In the genomic region with DNA sequence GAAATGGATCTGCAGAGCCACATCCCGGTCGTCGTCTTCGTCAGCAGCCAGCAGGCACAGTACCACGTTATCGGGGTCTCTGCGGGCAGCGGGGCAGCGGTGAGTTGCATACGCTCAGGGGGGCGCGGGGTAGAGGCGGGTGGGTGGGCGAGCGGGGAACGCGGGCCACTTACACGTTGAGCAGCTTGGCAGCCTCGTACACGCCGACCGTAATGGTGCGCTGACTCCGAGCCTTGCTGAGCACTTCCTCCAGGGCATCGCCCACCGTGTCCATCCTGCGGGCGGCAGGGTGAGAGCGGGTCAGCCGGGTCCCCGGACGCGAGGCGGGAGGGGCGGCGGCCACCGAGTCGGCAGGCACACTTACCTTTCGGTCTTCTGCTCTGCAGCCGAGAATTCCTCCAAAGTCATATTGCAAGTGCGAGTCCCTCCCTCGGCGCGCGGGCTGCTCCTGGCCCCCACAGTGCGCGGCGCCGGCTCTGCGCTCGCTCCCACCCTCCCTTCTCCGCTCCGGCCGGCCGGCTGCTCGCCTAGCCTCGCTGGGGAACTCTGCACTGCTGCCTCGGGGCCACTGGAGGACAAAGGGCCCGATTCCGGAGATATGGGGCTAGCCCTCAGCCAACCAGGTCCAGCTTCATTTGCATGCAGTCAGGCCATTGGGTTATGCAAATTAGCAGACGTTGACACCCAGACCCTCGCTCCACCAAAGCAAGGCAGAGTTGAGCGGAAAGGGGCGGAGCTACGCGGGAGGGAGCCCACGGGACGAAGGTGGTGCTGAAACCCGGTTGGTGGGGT, we compare ENCODE assay signal across 8 mouse cellular contexts. TPM values are rescaled to one million over a fixed set of nuclear protein-coding genes. Genes with fewer than 3 reads are reported as not detected.
DNase-seq lines count a peak whose midpoint lies in the region; ATAC-seq lines count a peak whose summit lies in the region.

Gene Gadd45a (minus strand): TSS at position 621 of the 792 bp plus-strand sequence.

- DNase-seq in ES-CJ7 (ENCODE audit: low read depth, low spot score), result peak; percentile 100
- peak; percentile 95 for DNase-seq in cerebellum, adult 11 months
- peak; percentile 97 for DNase-seq in forebrain, embryonic 14.5 days (ENCODE audit: low spot score)
- peak; percentile 95 to 96 for DNase-seq in heart, postnatal 14 days
- DNase-seq in layer of hippocampus, adult 11-12 months (ENCODE audit: low spot score), result peak; percentile 92
- DNase-seq in lung, adult 18-20 months, result peak; percentile 97 to 98
- peak; percentile 98 for DNase-seq in testis, postnatal 14 days (ENCODE audit: low spot score)

- no peaks in the 10 kb centered on the region for H3K36me3 ChIP-seq in forebrain, embryonic 14.5 days (ENCODE audit: control insufficient read depth, insufficient read depth, low read length)
- no peaks in the 10 kb centered on the region for H3K36me3 ChIP-seq in neural tube, embryonic 15.5 days

- peak within 1 kb of the TSS; percentile 83 for H3K27ac ChIP-seq in forebrain, embryonic 14.5 days (ENCODE audit: low read depth, low read length)
- peak within 1 kb of the TSS; percentile 94 for H3K27ac ChIP-seq in neural tube, embryonic 15.5 days (replicated peaks)

- peak within 1 kb of the TSS; percentile 82 for H3K9ac ChIP-seq in forebrain, embryonic 14.5 days (ENCODE audit: low read length)
- H3K9ac ChIP-seq in neural tube, embryonic 15.5 days (replicated peaks), result peak within 1 kb of the TSS; percentile 93

- intact Hi-C loops in heart, postnatal 14 days (cut with DNase I), result loop anchor here (1.0 to 10.0 kb wide), 5 partner anchors 74 to 192 kb away; partner anchors contain the start of gene Gng12

- peak within 1 kb of the TSS; percentile 76 for H3K4me3 ChIP-seq in forebrain, embryonic 14.5 days (ENCODE audit: low read depth, low read length)
- peak within 1 kb of the TSS; percentile 90 for H3K4me3 ChIP-seq in neural tube, embryonic 15.5 days (replicated peaks)

- peak within 1 kb of the TSS; percentile 78 for H3K4me2 ChIP-seq in forebrain, embryonic 14.5 days (ENCODE audit: low read length)
- peak within 1 kb of the TSS; percentile 67 for H3K4me2 ChIP-seq in neural tube, embryonic 15.5 days

- 0% methylated on average over 66 of the region's 69 CpGs for WGBS in forebrain, embryonic 14.5 days
- under 1% methylated on average over 69 of the region's 69 CpGs for WGBS in neural tube, embryonic 15.5 days

- no peaks in the 10 kb centered on the region for H3K27me3 ChIP-seq in forebrain, embryonic 14.5 days (replicated peaks; ENCODE audit: control insufficient read depth, insufficient read depth, low read length)
- H3K27me3 ChIP-seq in neural tube, embryonic 15.5 days (replicated peaks), result no peaks in the 10 kb centered on the region

- no peaks in the 10 kb centered on the region for H3K9me3 ChIP-seq in forebrain, embryonic 14.5 days (replicated peaks; ENCODE audit: control insufficient read depth, low read length)
- H3K9me3 ChIP-seq in neural tube, embryonic 15.5 days (replicated peaks), result no peaks in the 10 kb centered on the region

- ATAC-seq in forebrain, embryonic 14.5 days, result peak; percentile 97
- ATAC-seq in neural tube, embryonic 15.5 days (ENCODE audit: low FRiP score), result peak; percentile 97

- peaks cover 9% of the 10 kb centered on the region; the same call in 1 of the 2 replicates for H3K4me1 ChIP-seq in forebrain, embryonic 14.5 days (ENCODE audit: control insufficient read depth, insufficient read depth, low read length)
- peaks cover 23% of the 10 kb centered on the region for H3K4me1 ChIP-seq in neural tube, embryonic 15.5 days

RNA-seq across cellular contexts. Expression of gene Gadd45a, which starts in this region (rescaled TPM):
- polyA plus RNA-seq in forebrain, embryonic 14.5 days (2014; fragmentation: Nextera tagmentation; extraction: Ambion mirVana), result 7.1 and 9.4 TPM in 2 replicates
- 10 to 100 TPM; 19.6 to 22.3 TPM for total RNA-seq in heart, postnatal 14 days (2021)
- polyA plus RNA-seq in neural tube, embryonic 15.5 days (2015; fragmentation: Nextera tagmentation; extraction: Ambion mirVana), result 15.8 and 23.4 TPM in 2 replicates

Comparison
In these comparisons a context has a peak if more than half of its experiments do, and no peak if none do; other contexts are left out.
1. Peak in every context shown above with its lines: DNase-seq, ATAC-seq, H3K4me3 ChIP-seq and H3K27ac ChIP-seq.